In the genomic region with DNA sequence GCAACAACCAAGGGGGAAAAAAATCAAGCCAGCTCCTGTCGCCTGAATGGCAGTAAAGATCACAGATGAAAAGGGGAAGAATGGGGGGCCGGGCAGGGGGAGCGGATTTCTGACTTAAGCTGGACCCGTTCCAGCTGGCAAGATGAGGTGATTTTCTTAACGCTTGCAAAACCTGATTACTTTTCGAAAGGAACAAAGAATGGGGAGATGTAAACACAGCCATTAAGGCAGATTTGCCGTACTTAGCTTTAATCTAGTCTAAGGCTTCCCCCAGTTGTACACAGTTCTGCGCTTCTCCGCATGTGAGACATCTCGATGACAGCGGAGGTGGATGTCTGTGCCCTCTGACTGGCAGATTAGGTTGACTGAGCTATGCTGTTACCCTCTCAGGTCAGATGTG, we compare ENCODE assay signal across 13 mouse cellular contexts.
A peak's percentile ranks its signal among the peaks of the same experiment; 100 is the strongest.
DNase-seq lines count a peak whose midpoint lies in the region; ATAC-seq and TF ChIP-seq lines count a peak whose summit lies in the region.
"Had no signal": no experiment of that assay in that cellular context is flagged by ENCODE, and none has a peak within 500 bp of the region (broad histone marks: within the 10 kb centered on the region; RNA-seq: fewer than 3 reads in every experiment).

No protein-coding gene starts in this region.

- H3K4me1 ChIP-seq in hindbrain, embryonic 13.5 days (replicated peaks) = peaks cover 7% of the 10 kb centered on the region
- no peaks in the 10 kb centered on the region for H3K4me1 ChIP-seq in hindbrain, embryonic 11.5 days (replicated peaks; ENCODE audit: control insufficient read depth, insufficient read depth, low read length)
- no peaks in the 10 kb centered on the region for H3K4me1 ChIP-seq in hindbrain, embryonic 14.5 days (replicated peaks; ENCODE audit: control insufficient read depth, insufficient read depth, low read length)
- peaks cover 6% of the 10 kb centered on the region for H3K4me1 ChIP-seq in midbrain, embryonic 16.5 days (ENCODE audit: control insufficient read depth, insufficient read depth, low read length)
- no peaks in the 10 kb centered on the region for H3K4me1 ChIP-seq in kidney, adult 2 months (ENCODE audit: control insufficient read depth, insufficient read depth, low read length)

- 42% methylated on average over 11 of the region's 11 CpGs for WGBS in hindbrain, embryonic 13.5 days
- WGBS in hindbrain, embryonic 11.5 days = 60% methylated on average over 11 of the region's 11 CpGs
- WGBS in hindbrain, embryonic 14.5 days = 29% methylated on average over 11 of the region's 11 CpGs
- WGBS in midbrain, embryonic 16.5 days = 5% methylated on average over 11 of the region's 11 CpGs
- 48% methylated on average over 11 of the region's 11 CpGs for WGBS in kidney, adult 2 months

- no peaks in the 10 kb centered on the region for H3K36me3 ChIP-seq in hindbrain, embryonic 13.5 days
- no peaks in the 10 kb centered on the region for H3K36me3 ChIP-seq in hindbrain, embryonic 11.5 days (ENCODE audit: control insufficient read depth, insufficient read depth, low read length)
- no peaks in the 10 kb centered on the region for H3K36me3 ChIP-seq in hindbrain, embryonic 14.5 days (replicated peaks; ENCODE audit: control insufficient read depth, insufficient read depth)
- no peaks in the 10 kb centered on the region for H3K36me3 ChIP-seq in midbrain, embryonic 16.5 days (ENCODE audit: control insufficient read depth, insufficient read depth, low read length)
- no peaks in the 10 kb centered on the region for H3K36me3 ChIP-seq in kidney, adult 2 months (ENCODE audit: control insufficient read depth, insufficient read depth, low read length)

- no peak for ATAC-seq in hindbrain, embryonic 13.5 days (ENCODE audit: low FRiP score)
- ATAC-seq in hindbrain, embryonic 11.5 days (ENCODE audit: low FRiP score) = no peak
- ATAC-seq in hindbrain, embryonic 14.5 days (ENCODE audit: low FRiP score) = no peak
- ATAC-seq in midbrain, embryonic 16.5 days = no peak
- ATAC-seq: Patski had no signal

- TF ChIP-seq CTCF in brain, embryonic 14.5 days (IDR thresholded peaks at IDR 0.05; ENCODE audit: borderline replicate concordance, extremely low read depth, insufficient read depth, insufficient read length) = no peak
- TF ChIP-seq CTCF in kidney, adult 2 months (conservative IDR thresholded peaks at IDR 0.05; ENCODE audit: insufficient read depth, insufficient read length, low read depth, low read length) = no peak

- DNase-seq in hindbrain, embryonic 11.5 days (ENCODE audit: low spot score) = no peak
- peak; percentile 81 for DNase-seq in brain, embryonic 14.5 days (ENCODE audit: low read depth)
- DNase-seq in hindbrain, embryonic 14.5 days (ENCODE audit: low spot score) = peak; percentile 42
- no peak for DNase-seq in kidney, postnatal 14 days
- DNase-seq in kidney, adult 2 months = no peak
- no peak for DNase-seq in embryo, embryonic 9.5 days (ENCODE audit: extremely low spot score)
- DNase-seq: cerebellum, adult 9-11 months; gastrocnemius, postnatal 14 days had no signal

- H3K4me2 ChIP-seq in hindbrain, embryonic 13.5 days = peak overlapping the region; percentile 31; the same call in 1 of the 2 replicates
- H3K4me2 ChIP-seq in hindbrain, embryonic 11.5 days (replicated peaks; ENCODE audit: low read depth, low read length) = no peak overlapping the region
- peak overlapping the region; percentile 22; the same call in 1 of the 2 replicates for H3K4me2 ChIP-seq in hindbrain, embryonic 14.5 days (replicated peaks)
- H3K4me2 ChIP-seq in midbrain, embryonic 16.5 days (ENCODE audit: low read length) = peak overlapping the region; percentile 47

- H3K4me3 ChIP-seq in hindbrain, embryonic 13.5 days = no peak overlapping the region
- H3K4me3 ChIP-seq in hindbrain, embryonic 11.5 days (ENCODE audit: low read depth, low read length) = no peak overlapping the region
- H3K4me3 ChIP-seq in hindbrain, embryonic 14.5 days (replicated peaks; ENCODE audit: low read length) = no peak overlapping the region
- no peak overlapping the region; the same call in 1 of the 2 replicates for H3K4me3 ChIP-seq in midbrain, embryonic 16.5 days (ENCODE audit: low read depth, low read length)
- no peak overlapping the region for H3K4me3 ChIP-seq in kidney, adult 2 months (ENCODE audit: insufficient read depth, low read depth, low read length)
- H3K4me3 ChIP-seq: left cerebral cortex, adult 2 months had no signal

- no peak overlapping the region for H3K9ac ChIP-seq in hindbrain, embryonic 13.5 days
- no peak overlapping the region for H3K9ac ChIP-seq in hindbrain, embryonic 11.5 days (ENCODE audit: low read depth, low read length)
- H3K9ac ChIP-seq in hindbrain, embryonic 14.5 days = no peak overlapping the region
- no peak overlapping the region for H3K9ac ChIP-seq in midbrain, embryonic 16.5 days (ENCODE audit: low read depth, low read length)
- H3K9ac ChIP-seq: liver, embryonic 14.5 days had no signal

- no peaks in the 10 kb centered on the region for H3K9me3 ChIP-seq in hindbrain, embryonic 13.5 days
- no peaks in the 10 kb centered on the region for H3K9me3 ChIP-seq in hindbrain, embryonic 11.5 days (ENCODE audit: control insufficient read depth, low read length)
- H3K9me3 ChIP-seq in hindbrain, embryonic 14.5 days (ENCODE audit: control insufficient read depth, low read length) = no peaks in the 10 kb centered on the region
- no peaks in the 10 kb centered on the region for H3K9me3 ChIP-seq in midbrain, embryonic 16.5 days (replicated peaks; ENCODE audit: control insufficient read depth, low read length, poor library complexity, severe bottlenecking)

- TF ChIP-seq POLR2A in brain, embryonic 14.5 days (IDR thresholded peaks at IDR 0.05; ENCODE audit: borderline replicate concordance, extremely low read depth, insufficient read depth, insufficient read length, poor library complexity, severe bottlenecking) = no peak
- no peak for TF ChIP-seq POLR2A in kidney, adult 2 months (IDR thresholded peaks at IDR 0.05; ENCODE audit: low read depth, low read length)

- H3K27me3 ChIP-seq in hindbrain, embryonic 13.5 days = no peaks in the 10 kb centered on the region
- no peaks in the 10 kb centered on the region for H3K27me3 ChIP-seq in hindbrain, embryonic 11.5 days (ENCODE audit: control insufficient read depth, insufficient read depth, low read length)
- no peaks in the 10 kb centered on the region for H3K27me3 ChIP-seq in hindbrain, embryonic 14.5 days (ENCODE audit: control insufficient read depth, insufficient read depth, low read length)
- H3K27me3 ChIP-seq in midbrain, embryonic 16.5 days (ENCODE audit: control insufficient read depth, insufficient read depth, low read depth, low read length) = peaks cover 3% of the 10 kb centered on the region; the same call in 1 of the 2 replicates
- no peaks in the 10 kb centered on the region for H3K27me3 ChIP-seq in kidney, adult 2 months (replicated peaks; ENCODE audit: control insufficient read depth, insufficient read depth, low read length)
- H3K27me3 ChIP-seq: Patski had no signal

- H3K27ac ChIP-seq in hindbrain, embryonic 13.5 days = no peak overlapping the region
- H3K27ac ChIP-seq in hindbrain, embryonic 11.5 days (ENCODE audit: low read depth, low read length) = no peak overlapping the region
- H3K27ac ChIP-seq in hindbrain, embryonic 14.5 days = no peak overlapping the region
- H3K27ac ChIP-seq in midbrain, embryonic 16.5 days (ENCODE audit: low read length) = no peak overlapping the region
- no peak overlapping the region for H3K27ac ChIP-seq in kidney, adult 2 months (ENCODE audit: insufficient read depth, low read depth, low read length)
- H3K27ac ChIP-seq: left cerebral cortex, adult 2 months; liver, embryonic 14.5 days had no signal

Comparison
In these comparisons a context has a peak if more than half of its experiments do, and no peak if none do; other contexts are left out.
1. DNase-seq: peak in brain, embryonic 14.5 days (single experiment) and hindbrain, embryonic 14.5 days (single experiment); none in hindbrain, embryonic 11.5 days (single experiment), kidney, postnatal 14 days (single experiment), kidney, adult 2 months (single experiment) and embryo, embryonic 9.5 days (single experiment).